Mouse (Mus musculus) cortical plate, adult 2 months (tissue): ENCODE measurements around the gene Rab5c.

Experiments used
- CTCF ChIP-seq: fragments of 200-500 bp; IDR thresholded peaks from 2 replicates; pipeline ENCODE4 v1.5.1; 2011; ENCODE audit warnings: mild to moderate bottlenecking, control low read depth, low read length; ENCODE audit not compliant: insufficient read depth; ENCODE audit errors: extremely low read depth
- POLR2A ChIP-seq: fragments of 200-500 bp; IDR thresholded peaks from 2 replicates; pipeline ENCODE4 v1.6.1; 2011; ENCODE audit warnings: mild to moderate bottlenecking, low read length, control low read depth; ENCODE audit not compliant: insufficient read depth; ENCODE audit errors: extremely low read depth

- TF ChIP-seq POLR2A, result no peak
- TF ChIP-seq CTCF, result no peak
Observed at GRCm38 (mm10) chr11:100685371-100685770, 52.6 kb downstream of the Rab5c start.
